Mouse (Mus musculus): ENCODE data around the gene Supt4a. TPM values are rescaled to one million over a fixed set of nuclear protein-coding genes. Genes with fewer than 3 reads are reported as not detected.
A peak's percentile ranks its signal among the peaks of the same experiment; 100 is the strongest.

Gene Supt4a
- polyA plus RNA-seq, 1 experiment = 58.3 TPM

- H3K4me1 ChIP-seq (ENCODE audit: control insufficient read depth, insufficient read depth, low read length) = no peaks in the 10 kb centered on the region; the same call in 1 of the 2 replicates
- TF ChIP-seq CTCF (IDR thresholded peaks at IDR 0.05; ENCODE audit: borderline replicate concordance, insufficient read depth, low read length) (no peak), POLR2A (IDR thresholded peaks at IDR 0.05; ENCODE audit: low read depth, low read length) (no peak)
- H3K4me3 ChIP-seq (ENCODE audit: insufficient read depth, low read length) = no peak overlapping the region
- H3K27ac ChIP-seq (ENCODE audit: insufficient read depth, low read length) = no peak overlapping the region
Measured at GRCm38 (mm10) chr11:87761806-87762701, 24.7 kb downstream of the Supt4a start.

- Histone ChIP-seq H3K27ac (ENCODE audit: insufficient read depth, low read length) (no peak overlapping the region), H3K4me3 (ENCODE audit: insufficient read depth, low read length) (no peak overlapping the region)
- TF ChIP-seq POLR2A (IDR thresholded peaks at IDR 0.05; ENCODE audit: low read depth, low read length) = no peak
- TF ChIP-seq CTCF (IDR thresholded peaks at IDR 0.05; ENCODE audit: borderline replicate concordance, insufficient read depth, low read length) = no peak
Measured at GRCm38 (mm10) chr11:87762702-87763385, 25.5 kb downstream of the Supt4a start.

GRCm38 (mm10) chr11:87763511-87763987, 26.2 kb downstream of the Supt4a start:
- no peak for TF ChIP-seq CTCF (IDR thresholded peaks at IDR 0.05; ENCODE audit: borderline replicate concordance, insufficient read depth, low read length)
- no peak for TF ChIP-seq POLR2A (IDR thresholded peaks at IDR 0.05; ENCODE audit: low read depth, low read length)
- Histone ChIP-seq H3K4me3 (ENCODE audit: insufficient read depth, low read length) (no peak overlapping the region), H3K27ac (ENCODE audit: insufficient read depth, low read length) (no peak overlapping the region), H3K4me1 (ENCODE audit: control insufficient read depth, insufficient read depth, low read length) (no peaks in the 10 kb centered on the region; the same call in 1 of the 2 replicates)

More at GRCm38 (mm10) chr11:87762702-87763385, 25.5 kb downstream of the Supt4a start:
- no peaks in the 10 kb centered on the region; the same call in 1 of the 2 replicates for H3K4me1 ChIP-seq (ENCODE audit: control insufficient read depth, insufficient read depth, low read length)

GRCm38 (mm10) chr11:87763988-87764876, 26.9 kb downstream of the Supt4a start:
- Histone ChIP-seq H3K4me1 (ENCODE audit: control insufficient read depth, insufficient read depth, low read length) (no peaks in the 10 kb centered on the region; the same call in 1 of the 2 replicates), H3K4me3 (ENCODE audit: insufficient read depth, low read length) (peak overlapping the region; percentile 5; the same call in 1 of the 2 replicates), H3K27ac (ENCODE audit: insufficient read depth, low read length) (no peak overlapping the region)
- TF ChIP-seq POLR2A (IDR thresholded peaks at IDR 0.05; ENCODE audit: low read depth, low read length) (no peak), CTCF (IDR thresholded peaks at IDR 0.05; ENCODE audit: borderline replicate concordance, insufficient read depth, low read length) (no peak)

- Histone ChIP-seq H3K27ac (ENCODE audit: insufficient read depth, low read length) (no peak overlapping the region), H3K4me3 (ENCODE audit: insufficient read depth, low read length) (no peak overlapping the region), H3K4me1 (ENCODE audit: control insufficient read depth, insufficient read depth, low read length) (no peaks in the 10 kb centered on the region)
- TF ChIP-seq CTCF (IDR thresholded peaks at IDR 0.05; ENCODE audit: borderline replicate concordance, insufficient read depth, low read length) (no peak), POLR2A (IDR thresholded peaks at IDR 0.05; ENCODE audit: low read depth, low read length) (no peak)
Measured at GRCm38 (mm10) chr11:87768745-87769144, 31.4 kb downstream of the Supt4a start.

GRCm38 (mm10) chr11:87770989-87771388, 33.6 kb downstream of the Supt4a start:
- peak; percentile 61 for TF ChIP-seq CTCF (IDR thresholded peaks at IDR 0.05; ENCODE audit: borderline replicate concordance, insufficient read depth, low read length)
- TF ChIP-seq POLR2A (IDR thresholded peaks at IDR 0.05; ENCODE audit: low read depth, low read length) = no peak
- H3K27ac ChIP-seq (ENCODE audit: insufficient read depth, low read length) = no peak overlapping the region
- no peaks in the 10 kb centered on the region for H3K4me1 ChIP-seq (ENCODE audit: control insufficient read depth, insufficient read depth, low read length)
- H3K4me3 ChIP-seq (ENCODE audit: insufficient read depth, low read length) = no peak overlapping the region

- no peak overlapping the region for H3K27ac ChIP-seq (ENCODE audit: insufficient read depth, low read length)
- H3K4me3 ChIP-seq (ENCODE audit: insufficient read depth, low read length) = no peak overlapping the region
- H3K4me1 ChIP-seq (ENCODE audit: control insufficient read depth, insufficient read depth, low read length) = no peaks in the 10 kb centered on the region
- no peak for TF ChIP-seq POLR2A (IDR thresholded peaks at IDR 0.05; ENCODE audit: low read depth, low read length)
- no peak for TF ChIP-seq CTCF (IDR thresholded peaks at IDR 0.05; ENCODE audit: borderline replicate concordance, insufficient read depth, low read length)
Measured at GRCm38 (mm10) chr11:87772354-87772753, 35.0 kb downstream of the Supt4a start.

GRCm38 (mm10) chr11:87778100-87778765, 40.9 kb downstream of the Supt4a start:
- peak overlapping the region; percentile 6; the same call in 1 of the 2 replicates for H3K4me3 ChIP-seq (ENCODE audit: insufficient read depth, low read length)
- H3K27ac ChIP-seq (ENCODE audit: insufficient read depth, low read length) = no peak overlapping the region
- H3K4me1 ChIP-seq (ENCODE audit: control insufficient read depth, insufficient read depth, low read length) = no peaks in the 10 kb centered on the region
- no peak for TF ChIP-seq POLR2A (IDR thresholded peaks at IDR 0.05; ENCODE audit: low read depth, low read length)
- no peak for TF ChIP-seq CTCF (IDR thresholded peaks at IDR 0.05; ENCODE audit: borderline replicate concordance, insufficient read depth, low read length)
